Mouse (Mus musculus) B cell, adult (primary cell): Measurements from ENCODE around the gene Ift43. TPM values are rescaled to one million over a fixed set of nuclear protein-coding genes. Genes with fewer than 3 reads are reported as not detected.

Experiments used
- total RNA-seq: library from RNA; stranded (reverse); gene quantifications from 4 replicates; pipeline ENCODE4 v1.2.4, GENCODE M21; 2023; ENCODE audit not compliant: inconsistent age

Ift43 gene
- 1.2 to 1.6 TPM in 2 of 4 replicates, not detected in the others for total RNA-seq

DNA sequence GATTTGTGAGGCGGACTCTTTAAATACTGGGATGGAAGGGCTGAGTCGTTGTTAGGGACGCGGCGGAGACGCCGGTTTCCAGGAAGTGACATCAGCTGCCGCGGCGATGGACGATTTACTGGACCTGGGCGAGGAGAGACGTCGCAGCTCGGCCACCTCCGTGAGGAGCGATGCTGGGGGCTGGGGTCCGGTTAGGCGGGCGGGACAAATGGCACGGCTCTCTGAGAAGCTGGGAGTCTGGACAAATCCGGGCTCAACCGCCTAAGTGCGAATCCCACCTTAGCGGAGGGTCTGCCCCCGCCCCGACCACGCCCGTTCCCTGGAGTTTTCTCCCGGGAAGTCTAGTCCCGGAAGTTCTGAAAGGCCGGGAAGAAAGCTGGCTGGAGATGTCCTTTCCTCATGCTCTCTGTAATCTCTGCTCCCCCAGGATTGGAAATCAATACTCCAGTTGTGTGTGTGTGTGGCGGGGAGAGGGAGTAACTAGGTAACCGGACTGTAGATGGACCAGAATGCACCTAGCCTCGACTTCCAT lies at the start of gene Ift43:
Ift43 (plus strand) TSS at position 61 of the 532 bp plus-strand sequence.

DNA sequence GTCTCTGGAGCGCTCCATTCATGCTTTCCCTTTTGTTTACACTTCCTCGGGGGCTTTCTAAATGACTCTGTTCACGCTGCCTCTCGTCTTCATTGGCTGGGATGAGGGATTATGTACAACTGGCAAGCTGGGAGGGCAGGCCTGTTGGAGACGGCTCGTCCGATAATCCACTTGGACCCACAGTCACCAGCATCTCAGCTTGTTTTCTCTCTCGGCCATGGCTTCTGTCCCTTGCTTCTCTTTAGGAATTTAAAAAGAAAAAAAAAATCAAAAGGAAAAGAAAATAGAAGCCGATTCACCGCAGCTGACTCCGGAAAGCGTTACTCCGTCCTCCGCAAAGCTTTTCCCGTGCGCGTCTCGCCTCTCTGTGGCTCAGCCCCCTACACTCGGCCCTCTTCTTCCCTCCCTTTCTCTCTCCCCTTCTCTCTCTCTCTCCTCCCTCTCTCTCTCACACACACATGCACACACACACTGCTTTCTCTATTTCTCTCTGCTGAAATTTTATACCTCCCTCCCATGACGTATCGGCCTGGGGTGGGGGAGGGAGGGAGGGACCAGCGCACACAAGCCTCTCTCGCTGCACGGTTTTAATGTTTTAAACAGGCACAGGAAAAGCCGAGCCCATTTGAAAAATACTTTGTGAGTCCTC lies 3.7 kb upstream of the Ift43 start, which contains the start of gene Tgfb3:
Tgfb3 (minus strand) TSS at position 489 of the 649 bp plus-strand sequence.

Other genes with a start within 250 kb of the Ift43 start
- 3.7 to 5.0 TPM (median 4.3 TPM) in 4 replicates for gene Tgfb3, start 3.5 kb upstream of the Ift43 start, total RNA-seq
- gene Gpatch2l, start 159.3 kb downstream of the Ift43 start, total RNA-seq: 51.7 to 63.6 TPM (median 61.9 TPM) in 4 replicates